Mouse (Mus musculus) forebrain, embryonic 12.5 days (tissue): ENCODE data around the gene Otulinl. TPM values are rescaled to one million over a fixed set of nuclear protein-coding genes. Genes with fewer than 3 reads are reported as not detected.
A peak's percentile ranks its signal among the peaks of the same experiment; 100 is the strongest.
"Not testable (repeated sequence)": the region's sequence is repeated elsewhere in the genome, so short reads cannot be mapped to it uniquely, and the experiment has no call there.

Experiments
- ATAC-seq: fragments of 200-750 bp; cut with Nextera tagmentation; 2 replicates; pipeline ENCODE4 v1.8.0; 2017; ENCODE audit warnings: moderate TSS enrichment; ENCODE audit not compliant: low FRiP score
- H3K27ac ChIP-seq: fragments of 300-500 bp; sonication (generic); 2 replicates; pipeline ENCODE4 v1.5.1; 2016; ENCODE audit warnings: mild to moderate bottlenecking
- H3K27me3 ChIP-seq: fragments of 300-500 bp; sonication (generic); 2 replicates; pipeline ENCODE4 v1.6.1; 2016; ENCODE audit warnings: mild to moderate bottlenecking
- H3K36me3 ChIP-seq: fragments of 300-500 bp; sonication (generic); replicated peaks from 2 replicates; pipeline ENCODE4 v1.6.1; 2016; ENCODE audit warnings: mild to moderate bottlenecking
- H3K4me1 ChIP-seq: fragments of 300-500 bp; sonication (generic); 2 replicates; pipeline ENCODE4 v1.6.1; 2016
- H3K4me2 ChIP-seq: fragments of 300-500 bp; sonication (generic); 2 replicates; pipeline ENCODE4 v1.6.1; 2016; ENCODE audit warnings: mild to moderate bottlenecking, moderate library complexity
- H3K4me3 ChIP-seq: fragments of 300-500 bp; sonication (generic); replicated peaks from 2 replicates; pipeline ENCODE4 v1.5.1; 2016; ENCODE audit warnings: mild to moderate bottlenecking
- H3K9ac ChIP-seq: fragments of 300-500 bp; sonication (generic); 2 replicates; pipeline ENCODE4 v1.6.1; 2016; ENCODE audit warnings: mild to moderate bottlenecking
- H3K9me3 ChIP-seq: fragments of 300-500 bp; sonication (generic); 2 replicates; pipeline ENCODE4 v1.6.1; 2016
- WGBS: fragments of 180-500 bp; shearing (Covaris S2); methylation state at CpG from one replicate; pipeline ENCODE4 v1.1.7; 2016; 5-methylcytosine and 5-hydroxymethylcytosine counted together
- polyA plus RNA-seq: library from polyadenylated mRNA; unstranded; fragments of >200 nt; fragmentation: Nextera tagmentation; extraction: Ambion mirVana; gene quantifications from 2 replicates; pipeline ENCODE4 v1.2.1, GENCODE M21; 2016

Gene Otulinl
- 5.8 and 6.5 TPM in 2 replicates for polyA plus RNA-seq

GRCm38 (mm10) chr15:27681419-27682187, at the start of gene Otulinl:
Gene Otulinl, minus strand, starts transcription at chr15:27681579.
- Histone ChIP-seq H3K4me2 (peak within 1 kb of the TSS; percentile 85), H3K27me3 (peaks cover 17% of the 10 kb centered on the region), H3K36me3 (no peaks in the 10 kb centered on the region), H3K9me3 (no peaks in the 10 kb centered on the region), H3K9ac (peak within 1 kb of the TSS; percentile 71), H3K27ac (0 out of 2 replicates have a peak within 1 kb of the TSS, but pooled peaks have one; percentile 25), H3K4me1 (peaks cover 13% of the 10 kb centered on the region), H3K4me3 (peak within 1 kb of the TSS; percentile 69)
- 2% methylated on average over 59 of the region's 59 CpGs for WGBS
- ATAC-seq, result peak; percentile 100

GRCm38 (mm10) chr15:27726228-27726627, 44.8 kb upstream of the Otulinl start:
- Histone ChIP-seq H3K36me3 (peaks cover 7% of the 10 kb centered on the region; the same call in 1 of the 2 replicates), H3K4me3 (no peak overlapping the region), H3K27ac (no peak overlapping the region), H3K4me2 (no peak overlapping the region), H3K27me3 (no peaks in the 10 kb centered on the region), H3K9ac (no peak overlapping the region), H3K9me3 (no peaks in the 10 kb centered on the region), H3K4me1 (no peaks in the 10 kb centered on the region)
- ATAC-seq, result no peak
- 83% methylated on average over 6 of the region's 6 CpGs for WGBS

GRCm38 (mm10) chr15:27724796-27725680, 43.7 kb upstream of the Otulinl start:
- no peaks in the 10 kb centered on the region for H3K27me3 ChIP-seq
- H3K36me3 ChIP-seq, result peaks cover 3% of the 10 kb centered on the region; the same call in 1 of the 2 replicates
- WGBS, result 83% methylated on average over 9 of the region's 9 CpGs
- no peak overlapping the region for H3K4me2 ChIP-seq
- ATAC-seq, result no peak
- no peaks in the 10 kb centered on the region for H3K4me1 ChIP-seq
- H3K9ac ChIP-seq, result no peak overlapping the region
- H3K9me3 ChIP-seq, result no peaks in the 10 kb centered on the region
- H3K4me3 ChIP-seq, result no peak overlapping the region
- 0 out of 2 replicates have a peak overlapping the region, but pooled peaks have one; percentile 46 for H3K27ac ChIP-seq

GRCm38 (mm10) chr15:27724298-27724697, 42.9 kb upstream of the Otulinl start:
- H3K36me3 ChIP-seq, result no peaks in the 10 kb centered on the region
- no peak overlapping the region for H3K4me3 ChIP-seq
- no peak overlapping the region for H3K9ac ChIP-seq
- no peaks in the 10 kb centered on the region for H3K27me3 ChIP-seq
- no peak for ATAC-seq
- no peak overlapping the region for H3K27ac ChIP-seq
- no peaks in the 10 kb centered on the region for H3K9me3 ChIP-seq
- H3K4me1 ChIP-seq, result peaks cover 4% of the 10 kb centered on the region; the same call in 1 of the 2 replicates
- WGBS, result 89% methylated on average over 6 of the region's 6 CpGs
- H3K4me2 ChIP-seq, result no peak overlapping the region

- H3K9me3 ChIP-seq, result no peaks in the 10 kb centered on the region
- H3K27ac ChIP-seq, result no peak overlapping the region
- no peak overlapping the region for H3K4me2 ChIP-seq
- H3K27me3 ChIP-seq, result no peaks in the 10 kb centered on the region
- H3K4me3 ChIP-seq, result no peak overlapping the region
- peaks cover 4% of the 10 kb centered on the region; the same call in 1 of the 2 replicates for H3K4me1 ChIP-seq
- H3K9ac ChIP-seq, result no peak overlapping the region
- WGBS, result 54% methylated on average over 6 of the region's 6 CpGs
- no peak for ATAC-seq
- no peaks in the 10 kb centered on the region for H3K36me3 ChIP-seq
Measured at GRCm38 (mm10) chr15:27723746-27724145, 42.4 kb upstream of the Otulinl start.

- H3K4me3 ChIP-seq, H3K27ac ChIP-seq, H3K36me3 ChIP-seq, ATAC-seq, H3K4me1 ChIP-seq, H3K27me3 ChIP-seq, H3K9me3 ChIP-seq, H3K9ac ChIP-seq, H3K4me2 ChIP-seq: not testable (repeated sequence)
- WGBS, result 91% methylated on average over 8 of the region's 8 CpGs
Measured at GRCm38 (mm10) chr15:27720297-27720696, 38.9 kb upstream of the Otulinl start.

GRCm38 (mm10) chr15:27718668-27719067, 37.3 kb upstream of the Otulinl start:
- Histone ChIP-seq H3K36me3 (no peaks in the 10 kb centered on the region), H3K4me2 (no peak overlapping the region), H3K4me1 (peaks cover 4% of the 10 kb centered on the region; the same call in 1 of the 2 replicates), H3K27me3 (no peaks in the 10 kb centered on the region), H3K27ac (no peak overlapping the region), H3K9ac (no peak overlapping the region), H3K9me3 (no peaks in the 10 kb centered on the region), H3K4me3 (no peak overlapping the region)
- 83% methylated on average over 7 of the region's 7 CpGs for WGBS
- ATAC-seq, result no peak

GRCm38 (mm10) chr15:27715331-27715730, 34.0 kb upstream of the Otulinl start:
- H3K4me2 ChIP-seq, result no peak overlapping the region
- no peaks in the 10 kb centered on the region for H3K36me3 ChIP-seq
- ATAC-seq, result no peak
- 36% methylated on average over 3 of the region's 3 CpGs for WGBS
- no peak overlapping the region for H3K27ac ChIP-seq
- no peak overlapping the region for H3K9ac ChIP-seq
- H3K9me3 ChIP-seq, result no peaks in the 10 kb centered on the region
- peaks cover 4% of the 10 kb centered on the region; the same call in 1 of the 2 replicates for H3K4me1 ChIP-seq
- no peak overlapping the region for H3K4me3 ChIP-seq
- no peaks in the 10 kb centered on the region for H3K27me3 ChIP-seq

GRCm38 (mm10) chr15:27710698-27711097, 29.3 kb upstream of the Otulinl start:
- Histone ChIP-seq H3K9ac (no peak overlapping the region), H3K36me3 (no peaks in the 10 kb centered on the region), H3K4me3 (no peak overlapping the region), H3K4me1 (no peaks in the 10 kb centered on the region), H3K9me3 (no peaks in the 10 kb centered on the region), H3K27me3 (no peaks in the 10 kb centered on the region), H3K4me2 (no peak overlapping the region), H3K27ac (no peak overlapping the region)
- 90% methylated on average over 9 of the region's 9 CpGs for WGBS
- no peak for ATAC-seq

GRCm38 (mm10) chr15:27708968-27709612, 27.7 kb upstream of the Otulinl start:
- H3K9ac ChIP-seq, result no peak overlapping the region
- H3K4me1 ChIP-seq, result no peaks in the 10 kb centered on the region
- no peaks in the 10 kb centered on the region for H3K9me3 ChIP-seq
- H3K27ac ChIP-seq, result no peak overlapping the region
- H3K4me3 ChIP-seq, result no peak overlapping the region
- 85% methylated on average over 7 of the region's 7 CpGs for WGBS
- H3K36me3 ChIP-seq, result no peaks in the 10 kb centered on the region
- ATAC-seq, result no peak
- no peaks in the 10 kb centered on the region for H3K27me3 ChIP-seq
- H3K4me2 ChIP-seq, result no peak overlapping the region

GRCm38 (mm10) chr15:27708499-27708898, 27.1 kb upstream of the Otulinl start:
- WGBS, result 70% methylated on average over 3 of the region's 3 CpGs
- no peaks in the 10 kb centered on the region for H3K36me3 ChIP-seq

GRCm38 (mm10) chr15:27702972-27703313, 21.6 kb upstream of the Otulinl start:
- ATAC-seq, result no peak
- H3K27ac ChIP-seq, result no peak overlapping the region
- no peaks in the 10 kb centered on the region for H3K27me3 ChIP-seq
- H3K4me2 ChIP-seq, result no peak overlapping the region
- H3K9ac ChIP-seq, result no peak overlapping the region
- H3K9me3 ChIP-seq, result no peaks in the 10 kb centered on the region
- 33% methylated on average over 1 of the region's 1 CpGs for WGBS
- peaks cover 18% of the 10 kb centered on the region for H3K4me1 ChIP-seq
- no peaks in the 10 kb centered on the region for H3K36me3 ChIP-seq
- H3K4me3 ChIP-seq, result no peak overlapping the region

More at GRCm38 (mm10) chr15:27708499-27708898, 27.1 kb upstream of the Otulinl start:
- no peaks in the 10 kb centered on the region for H3K27me3 ChIP-seq
- H3K4me1 ChIP-seq, result peaks cover 2% of the 10 kb centered on the region
- H3K4me2 ChIP-seq, result no peak overlapping the region
- ATAC-seq, result no peak
- H3K27ac ChIP-seq, result no peak overlapping the region
- no peaks in the 10 kb centered on the region for H3K9me3 ChIP-seq
- H3K4me3 ChIP-seq, result no peak overlapping the region
- no peak overlapping the region for H3K9ac ChIP-seq
